Mouse (Mus musculus): ENCODE data around the gene Elf5. TPM values are rescaled to one million over a fixed set of nuclear protein-coding genes. Genes with fewer than 3 reads are reported as not detected.

Elf5 gene
- total RNA-seq, 1 experiment from 2014 or later: not detected

Other genes with a start within 250 kb of the Elf5 start
- not detected in 2 replicates for gene Ehf, start 108.4 kb upstream of the Elf5 start, total RNA-seq (2017)
- gene Cat, start 73.5 kb downstream of the Elf5 start, total RNA-seq (2017): 44.3 and 49.5 TPM in 2 replicates
- 0.39 and 0.41 TPM in 2 replicates for gene Abtb2, start 154.6 kb downstream of the Elf5 start, total RNA-seq (2017)

All from common myeloid progenitor, adult 5-6 weeks (primary cell).